Mouse (Mus musculus): ENCODE measurements around the gene Mylpf. TPM values are rescaled to one million over a fixed set of nuclear protein-coding genes. Genes with fewer than 3 reads are reported as not detected.
A peak's percentile ranks its signal among the peaks of the same experiment; 100 is the strongest.

Gene Mylpf
- polyA plus RNA-seq, 1 experiment, result 10,881 TPM

- H3K36me3 ChIP-seq (ENCODE audit: control insufficient read depth, insufficient read depth), result peaks cover 12% of the 10 kb centered on the region
Measured at GRCm38 (mm10) chr7:127232622-127233367, 24.1 kb downstream of the Mylpf start, which contains the start of the genes Zfp553 and Sept1. Gene Zfp553, plus strand, starts transcription at chr7:127233061. Gene Sept1, minus strand, starts transcription at chr7:127233130.

GRCm38 (mm10) chr7:127233368-127233749, 24.7 kb downstream of the Mylpf start:
- H3K27me3 ChIP-seq (ENCODE audit: control insufficient read depth, insufficient read depth, insufficient read length), result no peaks in the 10 kb centered on the region
- peak overlapping the region; percentile 83 for H3K4me2 ChIP-seq (ENCODE audit: low read depth)
- H3K79me2 ChIP-seq (ENCODE audit: control insufficient read depth, insufficient read depth), result peaks cover 49% of the 10 kb centered on the region
- H3K4me3 ChIP-seq, result peak overlapping the region; percentile 91
- no peak for TF ChIP-seq POLR2A (IDR thresholded peaks at IDR 0.05; ENCODE audit: insufficient read length, low read depth)
- no peak for TF ChIP-seq POLR2AphosphoS2 (IDR thresholded peaks at IDR 0.05; ENCODE audit: insufficient read length, low read depth)
- TF ChIP-seq TCF3 (IDR thresholded peaks at IDR 0.05; ENCODE audit: insufficient read length, low read depth), result no peak
- TF ChIP-seq E2F4 (IDR thresholded peaks at IDR 0.05; ENCODE audit: insufficient read depth), result no peak
- no peak for TF ChIP-seq REST (IDR thresholded peaks at IDR 0.05; ENCODE audit: insufficient read depth, insufficient read length)
- no peak for TF ChIP-seq MYOG (IDR thresholded peaks at IDR 0.05; ENCODE audit: control insufficient read depth in 1 of 3, insufficient read depth in 1 of 3, insufficient read length in 2 of 3, low read depth in 2 of 3)
- TF ChIP-seq SRF (IDR thresholded peaks at IDR 0.05; ENCODE audit: control insufficient read depth, insufficient read length, low read depth), result no peak
- TF ChIP-seq TCF12 (IDR thresholded peaks at IDR 0.05; ENCODE audit: insufficient read depth, poor library complexity, severe bottlenecking), result no peak
- no peak for TF ChIP-seq MYOD1 (IDR thresholded peaks at IDR 0.05; ENCODE audit: control insufficient read depth in 1 of 3, insufficient read length in 2 of 3, low read depth in 2 of 3)
- TF ChIP-seq MAX (IDR thresholded peaks at IDR 0.05; ENCODE audit: low read depth), result no peak
- TF ChIP-seq USF1 (IDR thresholded peaks at IDR 0.05; ENCODE audit: low read depth), result no peak
- peak overlapping the region; percentile 32 for H3ac ChIP-seq (ENCODE audit: control insufficient read depth, insufficient read length)
- peaks cover 12% of the 10 kb centered on the region for H3K36me3 ChIP-seq (ENCODE audit: control insufficient read depth, insufficient read depth)

More at GRCm38 (mm10) chr7:127232622-127233367, 24.1 kb downstream of the Mylpf start, which contains the start of the genes Zfp553 and Sept1:
- TF ChIP-seq POLR2A (IDR thresholded peaks at IDR 0.05; ENCODE audit: insufficient read length, low read depth), result peak; percentile 82
- TF ChIP-seq E2F4 (IDR thresholded peaks at IDR 0.05; ENCODE audit: insufficient read depth), result peak; percentile 15
- TF ChIP-seq REST (IDR thresholded peaks at IDR 0.05; ENCODE audit: insufficient read depth, insufficient read length), result no peak
- TF ChIP-seq TCF3 (IDR thresholded peaks at IDR 0.05; ENCODE audit: insufficient read length, low read depth), result no peak
- no peak for TF ChIP-seq SRF (IDR thresholded peaks at IDR 0.05; ENCODE audit: control insufficient read depth, insufficient read length, low read depth)
- peak in 2 of 3 experiments; percentile 69 to 81 for TF ChIP-seq MYOG (IDR thresholded peaks at IDR 0.05; ENCODE audit: control insufficient read depth in 1 of 3, insufficient read depth in 1 of 3, insufficient read length in 2 of 3, low read depth in 2 of 3)
- TF ChIP-seq MAX (IDR thresholded peaks at IDR 0.05; ENCODE audit: low read depth), result no peak
- no peak for TF ChIP-seq CEBPB (IDR thresholded peaks at IDR 0.05; ENCODE audit: insufficient read depth, poor library complexity, severe bottlenecking)
- TF ChIP-seq POLR2AphosphoS2 (IDR thresholded peaks at IDR 0.05; ENCODE audit: insufficient read length, low read depth), result no peak
- TF ChIP-seq USF1 (IDR thresholded peaks at IDR 0.05; ENCODE audit: low read depth), result no peak
- no peak for TF ChIP-seq TCF12 (IDR thresholded peaks at IDR 0.05; ENCODE audit: insufficient read depth, poor library complexity, severe bottlenecking)
- peak in 2 of 3 experiments; percentile 56 to 75 for TF ChIP-seq MYOD1 (IDR thresholded peaks at IDR 0.05; ENCODE audit: control insufficient read depth in 1 of 3, insufficient read length in 2 of 3, low read depth in 2 of 3)
- Histone ChIP-seq H3K4me3 (peak within 1 kb of the TSS; percentile 91), H3K79me2 (ENCODE audit: control insufficient read depth, insufficient read depth) (peaks cover 49% of the 10 kb centered on the region), H3K27me3 (ENCODE audit: control insufficient read depth, insufficient read depth, insufficient read length) (no peaks in the 10 kb centered on the region), H3K4me2 (ENCODE audit: low read depth) (peak within 1 kb of the TSS; percentile 93), H3ac (ENCODE audit: control insufficient read depth, insufficient read length) (peak within 1 kb of the TSS; percentile 32)

- H3K36me3 ChIP-seq (ENCODE audit: control insufficient read depth, insufficient read depth), result peaks cover 12% of the 10 kb centered on the region
- no peak for TF ChIP-seq POLR2AphosphoS2 (IDR thresholded peaks at IDR 0.05; ENCODE audit: insufficient read length, low read depth)
- TF ChIP-seq USF1 (IDR thresholded peaks at IDR 0.05; ENCODE audit: low read depth), result no peak
- no peak for TF ChIP-seq MYOG (IDR thresholded peaks at IDR 0.05; ENCODE audit: control insufficient read depth in 1 of 3, insufficient read depth in 1 of 3, insufficient read length in 2 of 3, low read depth in 2 of 3)
- TF ChIP-seq TCF12 (IDR thresholded peaks at IDR 0.05; ENCODE audit: insufficient read depth, poor library complexity, severe bottlenecking), result no peak
- no peak for TF ChIP-seq MAX (IDR thresholded peaks at IDR 0.05; ENCODE audit: low read depth)
- peak overlapping the region; percentile 91 for H3K4me3 ChIP-seq
- H3ac ChIP-seq (ENCODE audit: control insufficient read depth, insufficient read length), result peak overlapping the region; percentile 32
- no peaks in the 10 kb centered on the region for H3K27me3 ChIP-seq (ENCODE audit: control insufficient read depth, insufficient read depth, insufficient read length)
- peak overlapping the region; percentile 83 for H3K4me2 ChIP-seq (ENCODE audit: low read depth)
- peaks cover 49% of the 10 kb centered on the region for H3K79me2 ChIP-seq (ENCODE audit: control insufficient read depth, insufficient read depth)
Measured at GRCm38 (mm10) chr7:127233765-127234164, 25.1 kb downstream of the Mylpf start.

GRCm38 (mm10) chr7:127234777-127235176, 26.1 kb downstream of the Mylpf start:
- no peaks in the 10 kb centered on the region for H3K27me3 ChIP-seq (ENCODE audit: control insufficient read depth, insufficient read depth, insufficient read length)
- H3K4me3 ChIP-seq, result no peak overlapping the region
- peaks cover 49% of the 10 kb centered on the region for H3K79me2 ChIP-seq (ENCODE audit: control insufficient read depth, insufficient read depth)
- peaks cover 8% of the 10 kb centered on the region for H3K36me3 ChIP-seq (ENCODE audit: control insufficient read depth, insufficient read depth)
- no peak for TF ChIP-seq E2F4 (IDR thresholded peaks at IDR 0.05; ENCODE audit: insufficient read depth)
- TF ChIP-seq REST (IDR thresholded peaks at IDR 0.05; ENCODE audit: insufficient read depth, insufficient read length), result no peak
- no peak for TF ChIP-seq POLR2A (IDR thresholded peaks at IDR 0.05; ENCODE audit: insufficient read length, low read depth)
- no peak for TF ChIP-seq SRF (IDR thresholded peaks at IDR 0.05; ENCODE audit: control insufficient read depth, insufficient read length, low read depth)
- H3K4me2 ChIP-seq (ENCODE audit: low read depth), result no peak overlapping the region
- no peak overlapping the region for H3ac ChIP-seq (ENCODE audit: control insufficient read depth, insufficient read length)

Data from myocyte (in vitro differentiated cells).